Mouse (Mus musculus) heart, embryonic 12.5 days (tissue): ENCODE data around the gene Taf4. TPM values are rescaled to one million over a fixed set of nuclear protein-coding genes. Genes with fewer than 3 reads are reported as not detected.

Source experiments
- ATAC-seq: fragments of 200-750 bp; cut with Nextera tagmentation; 2 replicates; pipeline ENCODE4 v1.8.0; 2017; ENCODE audit warnings: moderate TSS enrichment, moderate library complexity; ENCODE audit not compliant: insufficient number of reproducible peaks, low FRiP score
- H3K27ac ChIP-seq: fragments of 300-500 bp; sonication (generic); 2 replicates; pipeline ENCODE4 v1.5.1; 2016; ENCODE audit warnings: mild to moderate bottlenecking, moderate library complexity; ENCODE audit not compliant: poor library complexity, severe bottlenecking
- H3K27me3 ChIP-seq: fragments of 300-500 bp; sonication (generic); replicated peaks from 2 replicates; pipeline ENCODE4 v1.6.1; 2016; ENCODE audit warnings: mild to moderate bottlenecking, moderate library complexity
- H3K36me3 ChIP-seq: fragments of 300-500 bp; sonication (generic); 2 replicates; pipeline ENCODE4 v1.6.1; 2016; ENCODE audit warnings: mild to moderate bottlenecking, moderate library complexity
- H3K4me1 ChIP-seq: fragments of 300-500 bp; sonication (generic); replicated peaks from 2 replicates; pipeline ENCODE4 v1.6.1; 2016; ENCODE audit warnings: mild to moderate bottlenecking
- H3K4me2 ChIP-seq: fragments of 300-500 bp; sonication (generic); 2 replicates; pipeline ENCODE4 v1.6.1; 2016; ENCODE audit warnings: mild to moderate bottlenecking, moderate library complexity
- H3K4me3 ChIP-seq: fragments of 300-500 bp; sonication (generic); 2 replicates; pipeline ENCODE4 v1.5.1; 2016; ENCODE audit warnings: mild to moderate bottlenecking
- H3K9ac ChIP-seq: fragments of 300-500 bp; sonication (generic); 2 replicates; pipeline ENCODE4 v1.6.1; 2016; ENCODE audit warnings: mild to moderate bottlenecking, moderate library complexity
- H3K9me3 ChIP-seq: fragments of 300-500 bp; sonication (generic); replicated peaks from 2 replicates; pipeline ENCODE4 v1.6.1; 2016; ENCODE audit warnings: mild to moderate bottlenecking, moderate library complexity
- WGBS: fragments of 180-500 bp; shearing (Covaris S2); methylation state at CpG from one replicate; pipeline ENCODE4 v1.1.7; 2016; 5-methylcytosine and 5-hydroxymethylcytosine counted together
- polyA plus RNA-seq: library from polyadenylated mRNA; unstranded; fragments of >200 nt; fragmentation: Nextera tagmentation; extraction: Ambion mirVana; gene quantifications from 2 replicates; pipeline ENCODE4 v1.2.1, GENCODE M21; 2016

Gene Taf4
- polyA plus RNA-seq, 1 experiment from 2014 or later = 2.4 TPM

GRCm38 (mm10) chr2:179934165-179934564 is 42.3 kb downstream of the Taf4 start:
- no peak overlapping the region for H3K4me2 ChIP-seq
- no peak overlapping the region for H3K4me3 ChIP-seq
- no peaks in the 10 kb centered on the region for H3K9me3 ChIP-seq
- no peaks in the 10 kb centered on the region for H3K27me3 ChIP-seq
- no peak for ATAC-seq
- peaks cover 6% of the 10 kb centered on the region; the same call in 1 of the 2 replicates for H3K4me1 ChIP-seq
- H3K27ac ChIP-seq = no peak overlapping the region
- no peak overlapping the region for H3K9ac ChIP-seq
- peaks cover 47% of the 10 kb centered on the region for H3K36me3 ChIP-seq
- 67% methylated on average over 3 of the region's 3 CpGs for WGBS

DNA sequence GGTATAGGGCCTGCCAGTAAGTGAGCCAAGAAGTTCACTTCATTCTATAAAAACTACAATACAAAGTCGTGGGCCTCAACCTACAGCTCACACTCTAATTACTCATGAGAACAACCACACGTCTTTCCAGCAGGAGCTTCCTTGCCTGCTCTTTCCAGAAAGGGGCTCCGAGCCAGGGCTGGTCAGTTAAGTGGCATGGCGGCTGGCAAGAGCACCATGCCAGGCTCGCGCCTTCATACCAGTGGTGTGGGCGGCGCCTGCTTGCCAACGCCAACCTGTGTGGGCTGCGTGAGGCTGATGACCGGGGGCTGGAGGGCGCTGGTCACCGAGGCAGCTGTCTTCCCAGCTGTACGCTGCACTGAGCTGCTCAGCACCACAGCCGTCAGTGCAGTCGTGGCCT is 44.7 kb downstream of the Taf4 start:
- Histone ChIP-seq H3K36me3 (peaks cover 62% of the 10 kb centered on the region), H3K9me3 (no peaks in the 10 kb centered on the region), H3K9ac (no peak overlapping the region), H3K4me1 (peaks cover 6% of the 10 kb centered on the region; the same call in 1 of the 2 replicates), H3K4me3 (no peak overlapping the region), H3K27me3 (no peaks in the 10 kb centered on the region), H3K27ac (no peak overlapping the region), H3K4me2 (no peak overlapping the region)
- no peak for ATAC-seq
- 87% methylated on average over 16 of the region's 16 CpGs for WGBS

GRCm38 (mm10) chr2:179929166-179929565 is 47.3 kb downstream of the Taf4 start:
- no peak for ATAC-seq

DNA sequence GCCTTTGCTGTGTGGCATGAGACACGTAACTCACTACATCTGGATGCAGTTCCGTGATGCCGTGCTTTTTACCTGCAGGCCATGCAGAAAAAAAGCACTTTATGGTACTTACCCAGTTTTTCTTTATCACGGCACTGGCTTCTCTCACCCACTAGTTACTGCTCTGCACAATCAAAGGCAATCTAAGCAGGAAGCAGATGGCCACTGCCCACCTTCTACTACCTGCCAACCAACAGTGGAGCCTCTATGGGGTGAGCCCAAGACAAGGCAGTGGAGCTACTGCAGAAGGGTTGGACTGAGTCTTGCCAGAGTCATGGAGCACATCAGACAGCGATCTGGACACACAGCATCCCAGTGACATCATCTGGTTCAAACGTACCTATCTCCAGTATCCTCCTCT is 52.4 kb downstream of the Taf4 start:
- H3K27me3 ChIP-seq = no peaks in the 10 kb centered on the region
- 89% methylated on average over 6 of the region's 6 CpGs for WGBS
- peaks cover 82% of the 10 kb centered on the region for H3K36me3 ChIP-seq
- ATAC-seq = no peak
- no peak overlapping the region for H3K4me3 ChIP-seq
- no peak overlapping the region for H3K4me2 ChIP-seq
- H3K9ac ChIP-seq = no peak overlapping the region
- H3K27ac ChIP-seq = no peak overlapping the region
- H3K4me1 ChIP-seq = no peaks in the 10 kb centered on the region
- H3K9me3 ChIP-seq = no peaks in the 10 kb centered on the region

More at GRCm38 (mm10) chr2:179929166-179929565, 47.3 kb downstream of the Taf4 start:
- Histone ChIP-seq H3K27ac (no peak overlapping the region), H3K9ac (no peak overlapping the region), H3K4me2 (no peak overlapping the region), H3K4me3 (no peak overlapping the region), H3K9me3 (no peaks in the 10 kb centered on the region), H3K36me3 (peaks cover 73% of the 10 kb centered on the region), H3K27me3 (no peaks in the 10 kb centered on the region), H3K4me1 (no peaks in the 10 kb centered on the region)
- WGBS = 94% methylated on average over 13 of the region's 13 CpGs

GRCm38 (mm10) chr2:179921021-179921653 is 55.3 kb downstream of the Taf4 start:
- ATAC-seq = no peak
- H3K9ac ChIP-seq = no peak overlapping the region
- no peak overlapping the region for H3K4me3 ChIP-seq
- WGBS = 96% methylated on average over 8 of the region's 8 CpGs
- no peak overlapping the region for H3K27ac ChIP-seq
- H3K4me1 ChIP-seq = no peaks in the 10 kb centered on the region
- H3K9me3 ChIP-seq = no peaks in the 10 kb centered on the region
- H3K27me3 ChIP-seq = no peaks in the 10 kb centered on the region
- H3K4me2 ChIP-seq = no peak overlapping the region
- H3K36me3 ChIP-seq = peaks cover 76% of the 10 kb centered on the region

DNA sequence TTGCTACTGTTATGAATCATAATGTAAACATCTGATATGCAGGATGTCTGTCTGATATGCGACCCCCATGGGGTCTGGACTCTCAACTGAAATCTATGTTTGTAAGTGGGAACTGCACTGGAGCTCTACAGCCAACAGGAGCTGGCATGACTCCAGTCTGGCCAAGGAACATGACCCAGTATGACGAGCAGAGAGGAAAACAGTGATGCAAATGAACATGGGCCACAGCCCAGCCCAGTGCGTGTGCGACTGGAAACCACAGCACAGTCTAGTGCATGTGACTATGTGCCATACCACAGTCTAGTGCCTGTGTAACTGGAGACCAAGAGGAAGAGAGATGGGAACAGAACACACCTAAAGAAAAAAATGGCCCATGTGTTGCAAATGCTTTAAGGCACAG is 56.4 kb downstream of the Taf4 start:
- H3K9ac ChIP-seq = no peak overlapping the region
- WGBS = 82% methylated on average over 4 of the region's 4 CpGs
- peaks cover 73% of the 10 kb centered on the region for H3K36me3 ChIP-seq
- no peaks in the 10 kb centered on the region for H3K9me3 ChIP-seq
- H3K4me2 ChIP-seq = no peak overlapping the region
- ATAC-seq = no peak
- H3K4me1 ChIP-seq = no peaks in the 10 kb centered on the region
- H3K4me3 ChIP-seq = no peak overlapping the region
- no peak overlapping the region for H3K27ac ChIP-seq
- H3K27me3 ChIP-seq = no peaks in the 10 kb centered on the region

DNA sequence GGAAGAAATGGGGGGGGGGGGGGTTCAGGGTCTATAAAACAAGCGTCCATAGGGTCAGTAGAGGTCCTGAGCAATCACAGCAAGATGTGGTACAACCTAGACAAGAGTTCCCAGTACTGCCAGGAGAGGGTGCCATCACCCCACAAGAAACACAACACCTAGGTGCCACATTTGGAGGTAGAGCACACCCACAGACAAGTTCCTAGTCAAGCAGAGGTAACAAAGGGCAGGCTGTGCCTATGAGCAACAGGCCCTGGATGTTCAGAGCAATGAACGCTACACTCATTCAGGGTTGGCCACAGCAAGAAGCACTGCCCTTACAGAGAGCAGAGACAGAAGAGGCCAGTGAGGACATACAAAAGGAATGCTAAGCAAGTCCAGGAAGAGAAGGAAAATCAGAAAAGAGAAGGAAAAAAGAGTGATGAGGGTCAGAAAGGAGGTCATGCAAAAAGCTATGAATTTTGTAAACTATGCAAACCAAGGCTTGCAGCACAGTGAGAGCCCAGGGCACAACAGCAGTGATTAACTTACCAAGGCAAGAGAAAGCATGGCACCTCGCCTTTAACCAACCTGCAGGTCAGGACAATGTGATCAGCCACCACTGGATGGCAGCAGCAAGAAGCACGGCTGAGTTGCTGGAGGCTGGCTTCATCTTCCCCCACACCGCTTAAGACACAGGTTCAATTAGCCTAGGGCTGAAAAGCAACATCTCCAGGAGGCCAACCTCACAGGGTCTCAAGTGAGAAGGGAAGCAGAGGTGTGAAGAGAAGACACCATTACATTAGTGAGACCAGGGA is 59.4 kb downstream of the Taf4 start:
- Histone ChIP-seq H3K9me3 (no peaks in the 10 kb centered on the region), H3K36me3 (peaks cover 69% of the 10 kb centered on the region), H3K9ac (no peak overlapping the region), H3K27me3 (no peaks in the 10 kb centered on the region), H3K4me3 (no peak overlapping the region), H3K4me2 (no peak overlapping the region), H3K27ac (no peak overlapping the region), H3K4me1 (no peaks in the 10 kb centered on the region)
- 0 out of 2 replicates have a peak, but pooled peaks have one; percentile 47 for ATAC-seq
- 39% methylated on average over 5 of the region's 5 CpGs for WGBS

DNA sequence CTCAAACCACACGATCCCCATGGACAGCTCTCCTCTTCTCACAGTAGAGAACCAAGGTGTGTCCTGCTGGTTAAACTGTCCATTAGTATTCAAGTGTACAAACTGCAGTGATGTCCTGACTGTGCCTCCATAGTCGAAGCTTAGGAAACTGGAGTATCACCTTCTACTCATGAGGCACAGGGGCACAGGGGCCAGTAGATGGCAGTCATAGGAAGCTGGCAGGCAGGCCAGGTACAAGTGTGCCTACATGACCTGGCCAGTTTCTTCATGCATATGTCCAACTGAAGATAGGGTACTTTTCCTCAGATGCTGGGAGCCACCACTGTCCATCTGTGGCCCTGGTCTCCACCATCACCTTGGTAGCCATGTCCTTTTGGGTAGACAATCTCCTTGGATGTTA is 62.2 kb downstream of the Taf4 start:
- ATAC-seq = peak; percentile 3; the same call in 1 of the 2 replicates
- no peak overlapping the region for H3K4me3 ChIP-seq
- H3K4me1 ChIP-seq = no peaks in the 10 kb centered on the region
- no peak overlapping the region for H3K27ac ChIP-seq
- H3K27me3 ChIP-seq = no peaks in the 10 kb centered on the region
- peaks cover 57% of the 10 kb centered on the region for H3K36me3 ChIP-seq
- 82% methylated on average over 2 of the region's 2 CpGs for WGBS
- H3K9me3 ChIP-seq = no peaks in the 10 kb centered on the region
- H3K9ac ChIP-seq = no peak overlapping the region
- H3K4me2 ChIP-seq = no peak overlapping the region

DNA sequence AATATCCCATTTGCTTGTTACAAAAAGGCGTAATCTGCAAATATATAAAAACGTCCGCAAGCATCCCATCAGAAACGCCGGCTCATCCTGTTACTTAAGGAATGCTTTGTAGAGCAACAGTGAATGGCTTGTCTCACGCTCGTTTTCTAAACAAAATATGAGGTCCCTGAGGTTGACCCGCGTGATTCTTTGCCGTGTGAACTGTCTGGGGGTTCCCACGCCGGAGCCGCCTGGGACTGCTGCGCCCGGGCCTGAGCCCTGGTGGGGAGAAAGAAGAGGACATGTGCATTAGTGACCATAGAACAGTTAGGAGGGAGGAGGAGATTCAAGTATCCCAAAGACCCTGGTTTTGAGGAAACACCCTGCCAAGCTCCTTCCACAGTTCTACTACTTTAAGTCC is 63.1 kb downstream of the Taf4 start:
- H3K36me3 ChIP-seq = peaks cover 53% of the 10 kb centered on the region
- H3K4me2 ChIP-seq = no peak overlapping the region
- WGBS = 91% methylated on average over 15 of the region's 15 CpGs
- H3K9ac ChIP-seq = no peak overlapping the region
- H3K9me3 ChIP-seq = no peaks in the 10 kb centered on the region
- no peak for ATAC-seq
- no peak overlapping the region for H3K27ac ChIP-seq
- H3K4me1 ChIP-seq = no peaks in the 10 kb centered on the region
- H3K4me3 ChIP-seq = no peak overlapping the region
- no peaks in the 10 kb centered on the region for H3K27me3 ChIP-seq

GRCm38 (mm10) chr2:179912911-179913310 is 63.5 kb downstream of the Taf4 start:
- Histone ChIP-seq H3K27me3 (no peaks in the 10 kb centered on the region), H3K36me3 (peaks cover 53% of the 10 kb centered on the region), H3K27ac (no peak overlapping the region), H3K9me3 (no peaks in the 10 kb centered on the region), H3K4me1 (no peaks in the 10 kb centered on the region), H3K4me2 (no peak overlapping the region), H3K4me3 (no peak overlapping the region), H3K9ac (no peak overlapping the region)
- no peak for ATAC-seq
- 78% methylated on average over 12 of the region's 12 CpGs for WGBS

- Histone ChIP-seq H3K9me3 (no peaks in the 10 kb centered on the region), H3K9ac (no peak overlapping the region), H3K27ac (no peak overlapping the region), H3K4me2 (no peak overlapping the region), H3K4me3 (no peak overlapping the region), H3K4me1 (no peaks in the 10 kb centered on the region), H3K27me3 (no peaks in the 10 kb centered on the region), H3K36me3 (no peaks in the 10 kb centered on the region)
- WGBS = 77% methylated on average over 2 of the region's 2 CpGs
- ATAC-seq = no peak
Measured at GRCm38 (mm10) chr2:179896949-179897348, 79.5 kb downstream of the Taf4 start.
